Mouse (Mus musculus): ENCODE measurements around the gene C7.
"Not testable (repeated sequence)": the region's sequence is repeated elsewhere in the genome, so short reads cannot be mapped to it uniquely, and the experiment has no call there.

Gene C7

DNA sequence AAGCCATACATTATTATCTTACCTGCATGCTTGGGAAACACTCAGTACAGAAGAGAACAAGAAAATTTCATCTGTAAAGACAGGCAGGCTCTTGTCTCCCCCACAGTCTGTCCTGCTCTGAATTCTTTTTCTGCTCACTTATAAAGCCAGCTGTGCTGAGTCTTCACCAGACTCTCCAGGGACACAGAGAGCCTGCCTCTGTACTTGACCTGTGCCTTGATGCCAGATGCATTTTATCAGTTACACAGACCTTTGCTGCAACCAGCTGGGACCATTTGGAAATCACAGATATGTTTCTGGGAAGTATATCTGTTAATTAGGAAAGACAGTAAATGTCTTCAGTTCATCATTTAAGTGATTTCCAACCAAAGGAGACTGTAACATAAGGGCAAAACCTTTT, at the start of gene C7:
Gene C7, minus strand, starts transcription at position 106 of the 400 bp plus-strand sequence.
- no peak for DNase-seq

DNA sequence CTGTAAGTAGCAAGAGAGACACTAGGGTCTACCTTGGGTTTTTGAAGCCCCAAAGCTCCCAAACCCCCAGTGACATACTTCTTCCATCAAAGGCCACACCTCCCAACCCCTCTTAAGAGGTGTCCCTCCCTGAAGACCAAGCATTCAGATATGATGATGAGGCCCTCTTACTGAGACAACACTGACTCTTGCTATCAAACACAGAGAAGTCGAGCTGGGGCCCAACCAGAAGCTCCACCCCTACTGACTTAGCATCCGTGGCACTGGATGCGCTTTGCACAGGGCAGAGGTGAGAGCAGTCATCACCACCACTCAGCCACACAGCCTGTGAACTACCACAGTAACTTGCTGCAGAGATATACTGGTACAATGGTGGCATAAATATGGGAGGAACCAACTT, 49.1 kb upstream of the C7 start:
- DNase-seq, result no peak

DNA sequence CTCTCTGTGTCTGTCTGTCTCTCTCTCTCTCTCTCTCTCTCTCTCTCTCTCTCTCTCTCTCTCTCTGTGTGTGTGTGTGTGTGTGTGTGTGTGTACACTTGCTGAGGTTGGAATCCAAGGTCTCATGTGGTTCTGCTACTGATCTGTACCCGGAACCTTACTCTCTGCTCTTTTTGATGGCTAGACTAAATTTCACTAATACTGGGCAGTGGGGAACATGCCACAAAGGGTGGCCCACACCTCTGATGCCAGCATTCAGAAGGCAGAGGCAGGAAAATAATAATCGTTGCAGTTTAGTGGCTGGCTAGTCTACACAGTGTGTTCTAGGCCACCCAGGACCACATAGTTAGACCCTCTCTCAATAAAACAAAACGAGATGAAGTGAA, 45.1 kb upstream of the C7 start:
- no peak for DNase-seq

DNA sequence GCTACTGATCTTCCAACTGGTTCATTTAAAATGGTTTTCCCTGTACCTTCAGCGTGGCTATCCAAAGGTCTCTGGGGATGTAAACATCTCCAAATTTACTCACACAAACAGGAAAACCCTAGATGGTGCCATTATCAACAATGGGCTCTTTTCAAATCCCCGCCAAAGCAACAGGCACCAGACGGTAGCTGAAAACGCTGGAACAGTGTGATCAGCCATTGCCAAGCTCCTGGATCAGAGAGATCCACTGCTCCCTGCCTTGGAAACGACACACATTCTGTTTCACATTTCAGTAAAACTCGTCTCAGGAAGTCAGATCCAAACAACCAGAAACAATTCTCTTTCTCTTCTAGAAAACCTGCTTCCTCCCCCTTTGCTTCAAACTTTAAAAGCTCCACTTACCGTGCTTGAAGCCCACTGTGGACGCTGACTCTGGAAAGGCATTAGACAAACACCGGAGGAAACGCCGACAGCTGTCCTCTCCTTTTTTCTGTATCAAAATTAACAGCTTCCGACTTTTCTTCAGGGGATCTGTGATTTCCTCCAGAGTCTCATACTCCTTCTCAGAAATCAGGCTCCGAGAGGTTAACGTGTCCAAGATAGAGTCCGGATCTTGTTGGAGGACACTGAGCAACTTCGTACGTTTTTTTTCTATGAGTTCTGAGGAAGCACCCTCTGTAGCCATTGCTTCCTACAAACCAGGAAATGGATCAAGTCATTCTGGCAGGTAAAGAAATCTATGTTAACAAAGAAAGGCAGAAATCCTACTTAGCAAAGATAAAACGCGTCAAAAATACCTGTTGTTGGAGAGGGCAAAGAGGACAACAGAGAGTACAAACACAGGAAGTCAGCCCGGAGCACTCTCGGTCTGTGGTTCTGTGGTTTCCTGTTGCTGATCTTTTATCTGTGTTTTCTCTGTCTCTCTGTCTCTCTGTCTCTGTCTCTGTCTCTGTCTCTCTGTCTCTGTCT, 44.4 kb upstream of the C7 start, which contains the start of gene Card6:
Gene Card6, minus strand, starts transcription at position 854 of the 969 bp plus-strand sequence.
- DNase-seq, result no peak

DNA sequence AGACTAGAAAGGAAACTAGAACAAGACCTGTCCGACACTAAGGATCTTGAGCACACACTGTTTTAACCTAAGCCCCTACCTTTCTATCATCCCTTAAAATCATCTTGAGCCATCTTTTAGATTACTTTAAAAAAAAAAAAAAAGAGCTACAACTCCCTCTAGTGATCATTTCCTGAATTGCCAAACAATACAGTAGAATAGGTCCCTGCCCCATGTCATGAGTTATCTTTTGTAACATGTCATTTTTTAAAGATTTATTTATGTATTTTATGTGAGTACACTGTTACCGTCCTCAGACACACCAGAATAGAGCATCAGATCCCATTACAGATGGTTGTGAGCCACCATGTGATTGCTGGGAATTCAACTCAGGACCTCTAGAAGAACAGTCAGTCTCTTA, 42.8 kb upstream of the C7 start:
- no peak for DNase-seq

DNA sequence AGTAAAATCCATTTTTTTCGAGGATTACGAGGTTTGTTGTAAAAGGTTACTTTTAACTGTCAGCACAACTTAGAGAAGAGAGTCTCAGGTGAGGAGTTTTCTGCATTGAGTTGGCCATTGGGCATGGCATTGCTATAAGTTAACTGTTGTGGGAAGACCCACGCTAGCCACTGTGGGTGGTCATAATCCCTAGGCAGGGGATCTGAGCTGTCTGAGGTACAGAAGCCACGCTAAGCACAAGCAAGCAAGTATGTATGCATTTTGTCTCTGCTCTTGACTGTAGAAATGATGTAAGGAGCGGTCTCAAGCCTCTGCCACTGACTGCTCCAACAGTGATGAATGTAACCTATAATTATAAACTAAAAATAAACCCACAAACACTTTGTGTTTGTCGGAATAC, 42.4 kb upstream of the C7 start:
- no peak for DNase-seq

DNA sequence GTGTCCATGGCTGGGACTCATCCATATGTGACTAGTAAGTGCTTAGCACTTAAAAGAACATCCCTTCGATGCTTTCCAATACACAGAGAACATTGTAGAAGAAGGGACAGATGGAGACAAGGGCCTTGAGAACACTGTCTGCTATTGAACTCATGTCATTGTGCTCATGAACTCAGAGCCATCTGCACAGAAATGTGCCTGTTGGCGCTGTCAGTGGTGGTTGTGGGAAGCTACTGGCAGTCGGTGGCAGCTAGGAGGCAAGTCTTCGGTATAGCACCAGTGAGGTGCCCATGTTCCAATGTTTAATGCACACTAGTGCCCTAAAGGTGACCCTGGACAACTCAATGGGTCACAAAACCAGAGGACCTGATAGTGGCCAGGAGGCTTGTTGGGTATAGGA, 38.8 kb upstream of the C7 start:
- DNase-seq, result no peak

DNA sequence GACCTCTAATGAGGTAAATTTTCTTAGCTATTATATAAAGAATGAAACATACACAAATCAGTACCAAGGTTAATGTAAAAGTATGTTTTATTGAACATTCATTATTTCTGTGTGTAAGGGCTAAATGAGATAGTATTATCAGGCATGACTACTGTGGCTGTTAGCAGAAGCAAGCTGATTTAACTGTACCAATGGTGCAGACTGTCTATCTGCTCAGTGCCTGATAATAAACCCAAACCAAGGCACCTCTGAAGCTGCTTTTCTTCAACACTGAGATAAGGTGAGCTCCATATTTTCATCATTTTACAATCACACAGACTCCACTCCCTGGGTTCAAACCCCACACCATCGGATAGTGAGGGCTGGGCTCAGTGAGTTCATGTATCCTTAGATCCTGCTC, 33.8 kb upstream of the C7 start:
- no peak for DNase-seq

DNA sequence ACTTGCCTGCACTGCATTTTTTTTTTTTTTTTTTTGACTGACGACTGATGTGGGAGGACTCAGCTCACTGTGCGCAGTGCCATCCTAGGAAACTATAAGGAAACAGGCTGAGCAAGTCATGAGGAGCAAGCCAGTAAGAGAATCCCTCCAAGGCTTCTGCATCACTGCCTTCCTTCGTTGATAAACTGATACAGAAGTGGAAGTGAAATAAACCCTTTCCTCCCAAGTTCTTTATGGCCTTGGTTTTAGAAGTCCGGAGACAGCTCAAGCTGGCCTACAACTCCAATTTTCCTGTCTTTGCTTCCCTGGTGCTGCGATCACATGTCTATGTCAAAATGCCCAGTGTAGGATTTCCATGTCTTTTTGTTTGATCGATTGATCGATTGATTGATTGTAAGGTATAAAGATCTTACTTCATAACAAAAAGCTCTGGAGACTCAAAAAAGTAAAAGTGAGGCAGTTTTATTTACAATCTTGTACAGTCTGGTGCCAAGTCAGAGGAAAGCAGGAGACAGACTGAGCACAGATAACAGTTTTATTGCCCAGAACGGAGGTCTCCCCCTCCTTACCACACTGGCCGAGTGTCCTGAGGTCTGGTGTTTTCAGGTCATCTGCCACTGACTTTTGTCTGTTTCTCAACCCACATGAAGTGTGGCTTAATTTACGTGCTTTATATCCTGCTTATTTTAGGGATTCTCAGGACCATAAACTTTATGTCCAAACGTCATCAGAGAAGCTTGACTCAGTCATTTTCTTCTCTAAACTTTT, 32.2 kb upstream of the C7 start:
- DNase-seq, result no peak

DNA sequence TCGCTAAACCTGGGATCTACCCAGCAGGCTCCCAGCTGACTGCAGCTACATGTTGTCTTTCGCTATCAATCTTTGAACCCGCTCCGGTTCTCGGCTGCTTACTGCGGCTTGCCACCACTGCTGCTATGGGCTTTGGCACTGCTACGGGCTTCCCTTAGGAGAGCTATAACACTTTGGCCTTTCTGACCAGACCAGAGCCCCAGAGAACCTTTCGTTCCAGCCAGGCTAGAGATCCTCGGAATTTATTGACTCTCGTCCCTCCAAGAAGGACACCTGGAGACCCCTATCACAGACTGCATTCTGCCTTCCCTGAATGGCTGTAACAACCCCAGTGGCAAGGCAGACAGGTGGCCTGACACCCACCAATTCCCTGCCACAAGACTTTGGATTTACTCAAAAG, 26.6 kb upstream of the C7 start:
- no peak for DNase-seq

DNA sequence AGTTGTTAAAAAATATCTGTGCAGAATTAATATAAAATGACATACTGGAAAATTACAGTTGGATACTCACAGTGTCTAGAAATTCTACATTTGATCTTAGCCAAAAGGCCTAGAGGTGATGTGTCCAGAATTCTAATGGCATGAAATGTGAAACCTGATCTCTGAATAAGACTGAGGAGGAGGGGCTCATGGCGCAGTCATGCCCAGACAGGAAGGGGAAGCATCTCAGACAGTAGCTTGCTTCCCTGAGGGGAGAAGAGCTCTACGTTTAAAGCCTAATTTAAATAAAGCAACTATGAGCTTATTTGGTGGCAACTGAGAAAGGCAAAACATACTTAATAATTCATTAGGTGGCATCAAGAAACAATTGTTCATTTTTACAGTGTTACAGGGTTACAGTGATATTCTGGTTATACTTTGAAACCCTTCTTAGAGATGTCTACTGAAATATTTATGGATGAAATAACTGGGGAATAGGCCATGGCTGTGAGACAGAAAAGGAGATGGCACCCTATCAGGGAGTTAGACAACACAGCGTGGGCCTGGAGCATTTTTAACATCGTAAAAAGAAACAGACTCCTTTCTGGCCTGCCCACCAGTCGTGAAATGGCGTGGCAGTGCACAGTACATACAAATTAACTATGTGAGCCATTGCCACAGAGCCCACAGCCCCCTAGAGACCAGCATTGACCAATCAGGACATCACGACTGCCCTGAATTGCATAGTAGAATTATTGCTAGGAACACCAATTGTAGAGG, 25.5 kb upstream of the C7 start:
- no peak for DNase-seq

DNA sequence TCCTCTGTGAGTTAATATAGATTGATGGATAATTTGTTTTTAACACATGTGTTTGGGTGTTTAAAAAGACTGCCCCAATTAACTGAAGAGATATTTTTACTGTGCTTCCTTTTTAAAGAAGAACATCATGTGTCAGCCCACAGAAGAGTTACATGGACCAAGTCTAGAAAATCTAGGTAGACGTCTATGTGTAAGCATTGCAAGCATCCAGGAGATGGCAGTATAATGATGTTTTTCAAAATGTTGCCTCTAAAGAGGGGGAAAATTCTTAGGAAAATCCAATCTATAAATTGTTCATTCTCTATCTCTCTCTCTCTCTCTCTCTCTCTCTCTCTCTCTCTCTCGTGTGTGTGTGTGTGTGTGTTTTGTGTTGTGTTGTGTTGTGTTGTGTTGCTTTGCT, 22.6 kb upstream of the C7 start:
- peak in 1 of 2 experiments; percentile 25 for DNase-seq

DNA sequence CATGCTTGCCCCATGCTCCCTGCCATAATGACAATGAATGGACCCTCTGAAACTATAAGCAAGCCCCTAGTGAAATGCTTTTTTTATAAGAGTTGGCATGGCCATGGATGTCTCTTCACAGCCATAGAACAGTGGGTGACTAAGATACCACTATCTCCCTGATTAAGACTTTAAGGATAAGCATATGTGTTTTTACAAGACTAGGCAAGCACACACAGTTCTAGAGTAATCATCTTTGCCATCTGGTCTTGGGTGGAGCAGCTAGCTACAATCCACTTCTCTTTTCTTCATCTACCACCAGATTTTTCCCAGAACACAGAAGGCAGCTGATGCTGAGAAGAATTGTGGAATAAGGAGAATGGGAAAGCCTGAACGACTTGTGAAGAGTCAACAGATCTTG, 17.7 kb upstream of the C7 start:
- no peak for DNase-seq

DNA sequence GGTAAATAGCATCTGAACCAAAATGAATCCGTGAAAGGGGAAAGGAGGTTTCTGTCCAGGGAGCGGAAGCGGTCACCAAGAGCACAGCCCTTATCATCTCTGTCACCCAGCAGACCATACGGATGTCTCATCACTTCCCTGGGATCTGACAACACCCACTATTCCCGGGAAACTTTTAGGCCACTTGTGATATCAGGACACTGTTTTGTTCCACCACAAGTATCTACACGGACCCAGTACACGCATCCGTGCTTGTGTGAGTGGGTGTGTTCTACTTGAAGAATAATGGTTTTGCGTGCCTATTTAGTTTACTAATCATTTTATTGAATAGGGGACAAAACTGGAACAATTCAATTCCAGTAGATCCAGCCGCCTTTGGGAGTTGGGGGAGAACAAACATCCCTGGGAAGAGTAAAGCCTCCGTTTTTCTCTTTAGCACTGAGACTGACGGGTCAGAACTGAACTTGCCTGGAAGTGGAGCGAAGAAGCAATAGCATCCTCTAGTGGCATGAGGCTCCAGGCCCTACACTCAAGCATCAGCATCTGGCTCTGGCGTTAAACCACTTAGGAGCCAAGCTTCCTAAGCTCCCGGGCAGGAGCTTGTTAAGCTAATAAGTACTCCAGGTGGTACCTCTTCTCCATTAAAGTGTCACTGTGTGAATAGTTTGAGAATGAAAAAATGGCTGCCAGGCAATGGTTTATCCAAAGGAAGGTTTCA, 5.4 kb upstream of the C7 start:
- peak; percentile 53 to 61 for DNase-seq

DNA sequence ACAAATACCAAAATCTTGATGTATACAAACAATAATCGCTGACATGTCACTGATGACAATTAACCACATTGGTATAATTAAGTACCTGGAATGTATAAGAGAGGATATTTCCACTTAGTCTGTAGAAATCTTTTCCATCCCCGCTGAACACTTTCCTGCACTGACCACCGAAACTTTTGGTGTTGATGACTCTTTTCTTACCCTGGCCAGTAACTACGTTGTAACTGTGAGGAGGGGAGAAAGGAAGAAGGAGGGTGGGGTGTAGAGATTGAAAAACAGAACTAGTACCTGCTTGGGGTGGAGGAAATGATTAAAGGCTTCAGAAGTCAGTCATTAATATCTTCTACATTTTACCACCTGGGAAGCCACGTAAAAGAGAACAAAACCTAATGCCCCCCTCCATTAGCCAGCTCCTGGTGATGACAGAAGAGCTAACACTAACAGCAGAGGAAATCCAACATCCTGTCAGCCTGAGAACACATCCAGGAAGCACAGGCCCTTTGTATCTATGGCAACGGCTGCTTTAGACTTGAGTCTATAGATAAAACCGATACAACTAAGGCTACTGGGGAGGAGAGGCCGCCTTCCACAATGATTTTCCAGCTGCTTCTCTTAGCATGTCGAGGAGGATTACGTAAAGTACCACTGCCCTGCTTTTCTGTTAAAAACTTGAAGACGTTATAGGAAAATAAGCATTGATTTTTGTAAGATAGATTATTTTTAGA, 17.8 kb downstream of the C7 start:
- DNase-seq, result no peak

DNA sequence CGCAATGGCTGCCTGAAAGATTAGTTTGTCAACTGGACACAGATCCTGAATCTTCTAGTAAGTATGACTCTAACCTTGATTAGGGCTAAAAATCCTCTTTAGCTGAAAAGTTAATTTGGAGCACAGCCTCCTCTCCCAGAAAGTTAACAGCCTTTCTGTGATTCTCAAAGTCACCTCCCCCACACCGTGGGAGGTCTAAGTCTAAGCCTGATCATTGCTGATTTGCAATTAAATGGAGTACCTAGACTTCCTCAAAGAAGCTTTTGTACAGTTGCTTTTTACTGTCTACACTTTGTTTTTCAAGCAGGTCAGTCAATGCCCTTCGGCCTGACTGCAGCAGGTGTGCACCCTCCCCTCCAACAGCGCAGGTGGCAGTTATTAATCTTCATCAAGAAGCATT, 34.3 kb downstream of the C7 start:
- no peak for DNase-seq

DNA sequence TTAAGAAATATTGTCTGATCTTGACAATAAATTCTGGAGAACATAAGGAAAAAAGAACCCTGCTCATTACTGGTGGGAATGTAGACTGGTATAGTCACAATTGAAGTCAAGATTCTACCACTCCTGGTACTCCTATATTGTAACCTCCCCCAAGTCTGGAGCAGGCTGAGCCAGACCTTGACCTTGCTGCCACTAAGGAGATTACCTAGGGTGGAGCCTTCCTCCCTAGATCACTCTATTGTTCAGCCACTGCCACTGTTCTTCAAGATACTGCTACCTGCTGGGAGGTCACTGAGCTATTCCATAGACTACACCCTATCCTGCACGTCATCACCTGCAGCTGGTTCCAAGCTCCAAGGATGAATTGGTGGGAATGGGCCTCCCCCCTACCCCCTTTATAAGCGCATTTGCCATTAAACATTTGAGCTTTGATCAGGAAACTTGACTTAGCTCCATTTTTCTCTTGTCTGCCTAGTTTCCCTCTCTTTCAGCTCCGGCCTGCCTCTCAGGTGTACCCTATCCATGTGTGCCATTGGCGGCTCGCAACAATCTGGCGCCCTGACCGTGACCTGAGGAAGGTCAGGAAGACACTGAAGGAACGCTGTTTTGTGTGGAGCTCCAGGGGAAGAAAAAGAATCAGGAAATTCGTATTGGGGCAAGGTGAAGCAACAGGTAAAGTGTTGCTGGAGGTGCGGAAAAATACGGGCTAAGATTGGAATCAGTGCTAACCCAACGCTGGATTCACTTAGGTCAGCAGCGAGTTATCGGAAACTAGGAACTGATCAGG, 39.9 kb downstream of the C7 start:
- not testable (repeated sequence) for DNase-seq

DNA sequence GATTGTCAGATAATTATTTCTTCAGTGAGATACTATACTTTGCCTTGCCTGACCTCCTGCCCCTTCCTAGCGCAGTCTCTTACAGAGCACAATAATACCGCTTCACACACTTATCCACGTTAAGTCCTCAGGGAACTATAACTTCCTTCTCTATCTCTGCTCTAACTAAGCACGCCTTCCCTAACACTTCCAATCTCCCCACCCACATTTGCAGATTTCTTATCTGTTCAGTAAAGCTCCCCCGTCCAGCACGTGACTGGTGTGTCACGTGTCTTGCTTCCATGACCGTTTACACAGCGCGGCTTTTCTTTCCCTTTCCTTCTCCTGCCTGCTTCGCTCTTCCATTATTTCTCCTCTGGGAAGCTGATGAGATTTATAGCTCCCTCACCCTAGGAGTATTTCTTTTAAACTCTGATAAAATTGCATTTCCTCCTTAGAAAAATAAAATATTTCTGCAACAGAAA, 53.9 kb downstream of the C7 start:
- DNase-seq, result no peak

DNA sequence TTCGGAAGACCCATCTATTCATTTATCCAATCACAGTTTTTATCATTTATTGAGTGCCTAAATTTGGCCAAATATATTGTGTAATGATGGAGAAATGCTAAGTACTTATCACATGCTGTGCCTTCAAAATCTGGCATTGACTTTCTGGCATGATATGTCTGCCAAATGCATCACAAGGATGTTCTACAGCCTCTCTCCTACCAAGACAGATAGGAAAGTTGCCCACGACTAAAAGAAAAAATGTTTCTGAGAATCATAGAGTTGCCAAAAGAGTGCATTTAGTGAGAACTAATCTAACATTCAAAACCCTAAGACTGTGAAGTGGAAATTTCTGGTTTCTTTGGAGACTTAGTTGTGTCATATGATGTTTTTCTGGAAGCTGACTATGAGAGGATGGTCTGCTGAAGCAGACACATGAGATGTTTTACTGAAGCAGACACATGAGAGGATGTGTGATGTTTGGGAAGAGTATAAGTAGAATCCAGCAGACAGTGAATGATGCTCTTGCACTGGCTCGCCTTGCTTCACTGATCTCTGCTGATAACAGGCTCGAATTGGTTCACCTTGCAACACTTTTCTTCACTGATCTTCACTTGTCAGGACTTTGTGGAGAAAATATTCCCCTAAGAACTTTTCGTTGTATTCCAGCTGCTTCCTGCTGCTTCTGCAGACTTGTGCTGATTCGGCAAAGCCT, 59.9 kb downstream of the C7 start:
- no peak for DNase-seq

DNA sequence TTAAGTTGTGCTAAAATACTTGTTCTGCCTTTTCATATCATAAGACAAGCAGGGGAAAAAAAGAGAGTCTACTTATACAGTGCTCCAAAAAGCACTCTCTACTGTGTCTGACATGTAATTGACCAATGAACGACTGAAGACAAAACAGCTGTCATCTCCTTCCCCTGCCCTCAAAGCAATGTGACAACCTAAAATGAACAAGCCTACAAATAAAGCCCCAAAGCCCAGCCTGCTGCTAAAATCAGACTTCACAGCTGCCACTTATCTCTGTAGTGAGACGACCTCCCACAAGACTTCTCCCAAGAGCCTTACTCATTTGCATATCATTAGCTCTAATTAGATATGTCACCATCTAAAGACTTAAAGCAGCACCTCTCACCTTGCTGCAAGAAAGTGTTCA, 60.6 kb downstream of the C7 start:
- DNase-seq, result no peak
